In genomic region chr1:170804721-170805120, GRCm38 (mm10) we compare ENCODE assay signal across 26 mouse cellular contexts.
"Had no signal": no experiment of that assay in that cellular context is flagged by ENCODE, and none has a peak within 500 bp of the region (broad histone marks: within the 10 kb centered on the region; RNA-seq: fewer than 3 reads in every experiment).

No protein-coding gene starts in this region.

- H3K9me3 ChIP-seq: heart, embryonic 10.5 days; heart, embryonic 12.5 days; hindbrain, embryonic 10.5 days; hindbrain, embryonic 12.5 days; intestine, embryonic 15.5 days; limb, embryonic 10.5 days; limb, embryonic 12.5 days; liver, embryonic 13.5 days; liver, embryonic 15.5 days had no signal

- H3K27me3 ChIP-seq: heart, embryonic 12.5 days; hindbrain, embryonic 12.5 days; intestine, embryonic 15.5 days; limb, embryonic 12.5 days; liver, embryonic 13.5 days; liver, embryonic 15.5 days had no signal

- H3K36me3 ChIP-seq: heart, embryonic 10.5 days; heart, embryonic 12.5 days; hindbrain, embryonic 10.5 days; hindbrain, embryonic 12.5 days; intestine, embryonic 15.5 days; limb, embryonic 10.5 days; limb, embryonic 12.5 days had no signal

- ATAC-seq: hindbrain, embryonic 16.5 days; inflammation-experienced regulatory T-cells, adult 6 months; intestine, embryonic 15.5 days; intestine, postnatal 0 days; liver, postnatal 0 days had no signal

- H3K4me2 ChIP-seq: heart, embryonic 12.5 days; hindbrain, embryonic 12.5 days; hindbrain, embryonic 14.5 days; intestine, embryonic 15.5 days; limb, embryonic 12.5 days; liver, embryonic 11.5 days; liver, embryonic 13.5 days; liver, embryonic 15.5 days had no signal

- DNase-seq: gastrocnemius, adult 2 months; gastrocnemius, postnatal 10 days; gastrocnemius, postnatal 25 days; heart, adult 18-20 months; heart, postnatal 10 days; heart, postnatal 4 days; kidney, postnatal 25 days; liver; liver, embryonic 13.5 days; liver, postnatal 0 days had no signal

- H3K27ac ChIP-seq: gastrocnemius, adult 2 months; heart, embryonic 10.5 days; hindbrain, embryonic 10.5 days; hindbrain, embryonic 12.5 days; hindbrain, embryonic 14.5 days; intestine, embryonic 15.5 days; kidney, postnatal 0 days; layer of hippocampus, adult 2 months; left cerebral cortex, adult 2 months; limb, embryonic 10.5 days; limb, embryonic 12.5 days; liver, embryonic 13.5 days; liver, embryonic 15.5 days had no signal

- H3K9ac ChIP-seq: heart, embryonic 12.5 days; hindbrain, embryonic 12.5 days; hindbrain, embryonic 14.5 days; intestine, embryonic 15.5 days; limb, embryonic 12.5 days; liver, embryonic 13.5 days; liver, embryonic 15.5 days; liver, postnatal 0 days had no signal

- H3K4me3 ChIP-seq: gastrocnemius, adult 2 months; heart, embryonic 10.5 days; heart, embryonic 12.5 days; hindbrain, embryonic 10.5 days; hindbrain, embryonic 12.5 days; intestine, embryonic 15.5 days; layer of hippocampus, adult 2 months; left cerebral cortex, adult 2 months; limb, embryonic 10.5 days; limb, embryonic 12.5 days; liver, embryonic 13.5 days; liver, embryonic 15.5 days had no signal

- H3K4me1 ChIP-seq: hindbrain, embryonic 12.5 days; intestine, embryonic 15.5 days; limb, embryonic 10.5 days; limb, embryonic 12.5 days; liver, embryonic 15.5 days had no signal
